In genomic region chr11:97958641-97959299, GRCm38 (mm10) we compare ENCODE assay signal across 21 mouse cellular contexts. TPM values are rescaled to one million over a fixed set of nuclear protein-coding genes. Genes with fewer than 3 reads are reported as not detected.
DNase-seq lines count a peak whose midpoint lies in the region; ATAC-seq lines count a peak whose summit lies in the region.
"Had no signal": no experiment of that assay in that cellular context is flagged by ENCODE, and none has a peak within 500 bp of the region (broad histone marks: within the 10 kb centered on the region; RNA-seq: fewer than 3 reads in every experiment).

No protein-coding gene starts in this region.

- no peak for ATAC-seq in hindbrain, embryonic 13.5 days (ENCODE audit: low FRiP score)
- no peak for ATAC-seq in hindbrain, embryonic 12.5 days (ENCODE audit: low FRiP score)
- ATAC-seq in midbrain, embryonic 13.5 days: no peak
- ATAC-seq in midbrain, embryonic 11.5 days (ENCODE audit: low FRiP score): no peak
- no peak for ATAC-seq in midbrain, embryonic 16.5 days
- ATAC-seq in inflammation-experienced regulatory T-cells, adult 6 months: no peak
- ATAC-seq: forebrain, embryonic 15.5 days; Patski had no signal

- peak overlapping the region; percentile 0; the same call in 1 of the 2 replicates for H3K27ac ChIP-seq in hindbrain, embryonic 13.5 days
- no peak overlapping the region for H3K27ac ChIP-seq in hindbrain, embryonic 12.5 days
- H3K27ac ChIP-seq in midbrain, embryonic 13.5 days: peak overlapping the region; percentile 60
- H3K27ac ChIP-seq in midbrain, embryonic 11.5 days (ENCODE audit: low read depth, low read length): no peak overlapping the region
- H3K27ac ChIP-seq in midbrain, embryonic 16.5 days (ENCODE audit: low read length): peak overlapping the region; percentile 24
- H3K27ac ChIP-seq: embryonic facial prominence, embryonic 15.5 days; forebrain, embryonic 15.5 days; liver, embryonic 14.5 days; midbrain, embryonic 12.5 days; neural tube, embryonic 15.5 days had no signal

- no peak overlapping the region for H3K9ac ChIP-seq in hindbrain, embryonic 13.5 days
- no peak overlapping the region for H3K9ac ChIP-seq in hindbrain, embryonic 12.5 days
- no peak overlapping the region; the same call in 1 of the 2 replicates for H3K9ac ChIP-seq in midbrain, embryonic 13.5 days (replicated peaks)
- no peak overlapping the region for H3K9ac ChIP-seq in midbrain, embryonic 11.5 days (ENCODE audit: low read length)
- H3K9ac ChIP-seq in midbrain, embryonic 16.5 days (ENCODE audit: low read depth, low read length): 0 out of 2 replicates have a peak overlapping the region, but pooled peaks have one; percentile 12
- H3K9ac ChIP-seq: embryonic facial prominence, embryonic 15.5 days; forebrain, embryonic 15.5 days; liver, embryonic 14.5 days; midbrain, embryonic 12.5 days; neural tube, embryonic 15.5 days had no signal

- peaks cover 37% of the 10 kb centered on the region for H3K4me1 ChIP-seq in hindbrain, embryonic 13.5 days (replicated peaks)
- H3K4me1 ChIP-seq in hindbrain, embryonic 12.5 days: peaks cover 21% of the 10 kb centered on the region
- H3K4me1 ChIP-seq in midbrain, embryonic 13.5 days (replicated peaks): peaks cover 33% of the 10 kb centered on the region
- H3K4me1 ChIP-seq in midbrain, embryonic 11.5 days (ENCODE audit: control insufficient read depth, insufficient read depth, low read length): 0 out of 2 replicates have a peak, but pooled peaks cover 4% of the 10 kb centered on the region
- H3K4me1 ChIP-seq in midbrain, embryonic 16.5 days (ENCODE audit: control insufficient read depth, insufficient read depth, low read length): peaks cover 23% of the 10 kb centered on the region

- H3K4me2 ChIP-seq in hindbrain, embryonic 13.5 days: no peak overlapping the region
- no peak overlapping the region for H3K4me2 ChIP-seq in hindbrain, embryonic 12.5 days (replicated peaks)
- H3K4me2 ChIP-seq in midbrain, embryonic 13.5 days (replicated peaks): no peak overlapping the region
- no peak overlapping the region for H3K4me2 ChIP-seq in midbrain, embryonic 11.5 days
- no peak overlapping the region for H3K4me2 ChIP-seq in midbrain, embryonic 16.5 days (ENCODE audit: low read length)
- H3K4me2 ChIP-seq: embryonic facial prominence, embryonic 15.5 days; forebrain, embryonic 15.5 days; midbrain, embryonic 12.5 days; neural tube, embryonic 15.5 days had no signal

- H3K36me3 ChIP-seq in hindbrain, embryonic 13.5 days: no peaks in the 10 kb centered on the region
- H3K36me3 ChIP-seq in hindbrain, embryonic 12.5 days: no peaks in the 10 kb centered on the region
- no peaks in the 10 kb centered on the region for H3K36me3 ChIP-seq in midbrain, embryonic 13.5 days
- H3K36me3 ChIP-seq in midbrain, embryonic 11.5 days (ENCODE audit: control insufficient read depth, insufficient read depth, low read length): no peaks in the 10 kb centered on the region
- H3K36me3 ChIP-seq in midbrain, embryonic 16.5 days (ENCODE audit: control insufficient read depth, insufficient read depth, low read length): no peaks in the 10 kb centered on the region
- H3K36me3 ChIP-seq: embryonic facial prominence, embryonic 15.5 days; forebrain, embryonic 15.5 days; midbrain, embryonic 12.5 days; neural tube, embryonic 15.5 days had no signal

- no peak for DNase-seq in midbrain, embryonic 11.5 days (ENCODE audit: low spot score, missing footprints)
- DNase-seq in MN1 (ENCODE audit: low spot score): peak; percentile 26
- DNase-seq in adipocyte (ENCODE audit: low spot score): no peak
- DNase-seq: adrenal gland, adult 2 months; cerebellum, adult 18-20 months; gastrocnemius, postnatal 14 days; heart, postnatal 14 days; kidney, adult 11 months; kidney, postnatal 25 days; lung, postnatal 14 days had no signal

- no peak overlapping the region for H3K4me3 ChIP-seq in hindbrain, embryonic 13.5 days
- H3K4me3 ChIP-seq in hindbrain, embryonic 12.5 days: no peak overlapping the region
- no peak overlapping the region for H3K4me3 ChIP-seq in midbrain, embryonic 13.5 days (replicated peaks)
- no peak overlapping the region for H3K4me3 ChIP-seq in midbrain, embryonic 11.5 days (ENCODE audit: low read depth, low read length)
- H3K4me3 ChIP-seq in midbrain, embryonic 16.5 days (ENCODE audit: low read depth, low read length): no peak overlapping the region
- H3K4me3 ChIP-seq: embryonic facial prominence, embryonic 15.5 days; forebrain, embryonic 15.5 days; midbrain, embryonic 12.5 days; neural tube, embryonic 15.5 days had no signal

- no peaks in the 10 kb centered on the region for H3K9me3 ChIP-seq in hindbrain, embryonic 13.5 days
- H3K9me3 ChIP-seq in hindbrain, embryonic 12.5 days (replicated peaks): no peaks in the 10 kb centered on the region
- H3K9me3 ChIP-seq in midbrain, embryonic 13.5 days: no peaks in the 10 kb centered on the region
- no peaks in the 10 kb centered on the region for H3K9me3 ChIP-seq in midbrain, embryonic 11.5 days (ENCODE audit: control insufficient read depth, low read length)
- H3K9me3 ChIP-seq in midbrain, embryonic 16.5 days (replicated peaks; ENCODE audit: control insufficient read depth, low read length, poor library complexity, severe bottlenecking): no peaks in the 10 kb centered on the region
- H3K9me3 ChIP-seq: embryonic facial prominence, embryonic 15.5 days; forebrain, embryonic 15.5 days; midbrain, embryonic 12.5 days; neural tube, embryonic 15.5 days had no signal

- WGBS in hindbrain, embryonic 13.5 days: 76% methylated on average over 7 of the region's 7 CpGs
- WGBS in hindbrain, embryonic 12.5 days: 78% methylated on average over 7 of the region's 7 CpGs
- WGBS in midbrain, embryonic 13.5 days: 83% methylated on average over 7 of the region's 7 CpGs
- WGBS in midbrain, embryonic 11.5 days: 81% methylated on average over 7 of the region's 7 CpGs
- WGBS in midbrain, embryonic 16.5 days: 77% methylated on average over 7 of the region's 7 CpGs

- 0 out of 2 replicates have a peak, but pooled peaks cover 4% of the 10 kb centered on the region for H3K27me3 ChIP-seq in hindbrain, embryonic 13.5 days
- H3K27me3 ChIP-seq in hindbrain, embryonic 12.5 days: no peaks in the 10 kb centered on the region
- no peaks in the 10 kb centered on the region for H3K27me3 ChIP-seq in midbrain, embryonic 13.5 days
- H3K27me3 ChIP-seq in midbrain, embryonic 11.5 days (ENCODE audit: control insufficient read depth, insufficient read depth, low read length): no peaks in the 10 kb centered on the region
- no peaks in the 10 kb centered on the region for H3K27me3 ChIP-seq in midbrain, embryonic 16.5 days (ENCODE audit: control insufficient read depth, insufficient read depth, low read depth, low read length)
- H3K27me3 ChIP-seq: embryonic facial prominence, embryonic 15.5 days; forebrain, embryonic 15.5 days; midbrain, embryonic 12.5 days; neural tube, embryonic 15.5 days; Patski had no signal

RNA-seq across cellular contexts. Expression of gene Plxdc1, which starts 27.5 kb away (rescaled TPM):
- 0.60 and 0.89 TPM in 2 replicates for polyA plus RNA-seq in hindbrain, embryonic 13.5 days (2015; fragmentation: Nextera tagmentation; extraction: Ambion mirVana)
- 0.13 and 0.26 TPM in 2 replicates for polyA plus RNA-seq in hindbrain, embryonic 12.5 days (2016; fragmentation: Nextera tagmentation; extraction: Ambion mirVana)
- polyA plus RNA-seq in midbrain, embryonic 13.5 days (2015; fragmentation: Nextera tagmentation; extraction: Ambion mirVana): 0.38 and 0.63 TPM in 2 replicates
- 0.14 TPM in 1 of 2 replicates, not detected in the other for polyA plus RNA-seq in midbrain, embryonic 11.5 days (2014; fragmentation: Nextera tagmentation; extraction: Ambion mirVana)
- 2.7 and 3.1 TPM in 2 replicates for polyA plus RNA-seq in midbrain, embryonic 16.5 days (2015; fragmentation: Nextera tagmentation; extraction: Ambion mirVana)
- polyA plus RNA-seq in inflammation-experienced regulatory T-cells, adult 6 months (2017; shearing (Covaris generic)): 1 to 10 TPM; 1.1 to 8.5 (median 2.2) TPM

RNA-seq across cellular contexts. Expression of gene Arl5c, which starts 37.2 kb away (rescaled TPM):
- 10.7 TPM in 2 replicates for polyA plus RNA-seq in hindbrain, embryonic 13.5 days (2015; fragmentation: Nextera tagmentation; extraction: Ambion mirVana)
- polyA plus RNA-seq in hindbrain, embryonic 12.5 days (2016; fragmentation: Nextera tagmentation; extraction: Ambion mirVana): 5.7 and 7.0 TPM in 2 replicates
- polyA plus RNA-seq in midbrain, embryonic 13.5 days (2015; fragmentation: Nextera tagmentation; extraction: Ambion mirVana): 8.0 and 10.5 TPM in 2 replicates
- 6.7 and 8.9 TPM in 2 replicates for polyA plus RNA-seq in midbrain, embryonic 11.5 days (2014; fragmentation: Nextera tagmentation; extraction: Ambion mirVana)
- polyA plus RNA-seq in midbrain, embryonic 16.5 days (2015; fragmentation: Nextera tagmentation; extraction: Ambion mirVana): 6.3 and 8.4 TPM in 2 replicates
- polyA plus RNA-seq in inflammation-experienced regulatory T-cells, adult 6 months (2017; shearing (Covaris generic)): 10 to 100 TPM; 43.8 to 60.5 (median 53.2) TPM

Comparison
In these comparisons a context has a peak if more than half of its experiments do, and no peak if none do; other contexts are left out.
1. H3K27ac ChIP-seq: peak in hindbrain, embryonic 13.5 days (single experiment), midbrain, embryonic 13.5 days (single experiment) and midbrain, embryonic 16.5 days (single experiment); none in hindbrain, embryonic 12.5 days (single experiment) and midbrain, embryonic 11.5 days (single experiment).